Mouse (Mus musculus) spleen, adult 2 months (tissue): ENCODE results near the gene Reps1.

Experiments used
- CTCF ChIP-seq: fragments of 200-500 bp; IDR thresholded peaks from 2 replicates; pipeline ENCODE4 v1.5.1; 2011; ENCODE audit warnings: mild to moderate bottlenecking, inconsistent platforms; ENCODE audit not compliant: insufficient read depth, insufficient read length, insufficient replicate concordance; ENCODE audit errors: extremely low read depth
- POLR2A ChIP-seq: fragments of 200-500 bp; IDR thresholded peaks from 2 replicates; pipeline ENCODE4 v1.6.1; 2011; ENCODE audit warnings: low read depth, low read length, inconsistent platforms

GRCm38 (mm10) chr10:18061533-18061932 lies 5.9 kb downstream of the Reps1 start:
- no peak for TF ChIP-seq CTCF
- TF ChIP-seq POLR2A, result no peak
